Mouse (Mus musculus) ES-E14 (cell line): ENCODE measurements around the gene Ppcs.

ENCODE experiments used
- CHD2 ChIP-seq: IDR thresholded peaks from 2 replicates; pipeline ENCODE4 v1.6.1; 2014; ENCODE audit warnings: mild to moderate bottlenecking, low read depth, low read length, inconsistent platforms
- HCFC1 ChIP-seq: IDR thresholded peaks from 2 replicates; pipeline ENCODE4 v1.6.1; 2012; ENCODE audit warnings: low read length, inconsistent platforms, borderline replicate concordance; ENCODE audit not compliant: insufficient read depth
- MAFK ChIP-seq: IDR thresholded peaks from 2 replicates; pipeline ENCODE4 v1.6.1; 2014; ENCODE audit warnings: mild to moderate bottlenecking, low read depth, low read length, inconsistent platforms; ENCODE audit not compliant: insufficient read depth
- ZC3H11A ChIP-seq: IDR thresholded peaks from 2 replicates; pipeline ENCODE4 v1.6.1; 2012; ENCODE audit warnings: low read depth, mild to moderate bottlenecking, inconsistent platforms, low read length, borderline replicate concordance

DNA sequence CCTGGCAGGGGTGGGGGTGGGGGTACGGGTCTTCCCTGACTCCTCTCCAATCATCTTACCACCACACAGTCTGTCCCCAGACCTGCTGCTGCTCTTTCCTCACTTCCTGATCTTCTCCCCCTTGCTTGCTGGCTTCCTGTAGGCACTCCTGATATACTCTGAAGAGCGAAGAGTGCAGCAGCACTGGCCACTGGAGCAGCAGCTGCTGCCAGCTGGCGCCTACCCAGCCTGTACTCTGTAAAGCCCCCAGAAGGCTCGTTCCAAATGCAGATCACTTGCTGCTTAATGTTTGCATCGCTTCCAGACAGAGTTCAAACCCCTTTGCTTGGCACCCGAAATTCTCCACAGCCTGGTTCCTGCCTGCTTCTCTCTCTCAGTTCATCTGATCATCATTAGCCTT is 9.4 kb downstream of the Ppcs start:
- TF ChIP-seq MAFK (no peak), HCFC1 (no peak), CHD2 (no peak), ZC3H11A (no peak)
